Mouse (Mus musculus) cortical plate, adult 2 months (tissue): ENCODE results near the gene Fgb.

Experiments
- CTCF ChIP-seq: fragments of 200-500 bp; IDR thresholded peaks from 2 replicates; pipeline ENCODE4 v1.5.1; 2011; ENCODE audit warnings: mild to moderate bottlenecking, control low read depth, low read length; ENCODE audit not compliant: insufficient read depth; ENCODE audit errors: extremely low read depth
- POLR2A ChIP-seq: fragments of 200-500 bp; IDR thresholded peaks from 2 replicates; pipeline ENCODE4 v1.6.1; 2011; ENCODE audit warnings: mild to moderate bottlenecking, low read length, control low read depth; ENCODE audit not compliant: insufficient read depth; ENCODE audit errors: extremely low read depth

DNA sequence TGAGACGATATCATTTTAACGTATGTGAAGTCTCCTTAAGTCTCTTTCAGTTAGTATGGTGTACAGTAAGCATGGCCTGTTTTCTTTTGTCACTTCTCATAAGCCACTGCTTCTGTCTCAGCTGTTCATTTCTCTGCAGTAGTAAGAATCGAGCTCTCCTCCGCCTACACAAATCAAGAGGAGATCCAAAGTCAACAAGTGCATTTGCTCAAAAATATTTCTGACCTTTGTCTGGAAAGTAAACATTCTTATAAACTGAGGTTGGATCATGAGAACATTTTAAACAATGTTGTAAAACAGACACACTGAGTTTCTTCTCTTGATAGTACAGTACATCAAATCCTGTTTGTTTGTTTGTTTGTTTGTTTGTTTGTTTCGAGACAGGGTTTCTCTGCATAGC lies 998 bp upstream of the Fgb start:
- no peak for TF ChIP-seq CTCF
- TF ChIP-seq POLR2A = no peak
